Mouse (Mus musculus): ENCODE measurements around the gene Atcay. TPM values are rescaled to one million over a fixed set of nuclear protein-coding genes. Genes with fewer than 3 reads are reported as not detected.
A peak's percentile ranks its signal among the peaks of the same experiment; 100 is the strongest.
"Not testable (repeated sequence)": the region's sequence is repeated elsewhere in the genome, so short reads cannot be mapped to it uniquely, and the experiment has no call there.

The Atcay gene
- total and polyA plus RNA-seq, 3 experiments, result 0.11 TPM; not detected in 2

DNA sequence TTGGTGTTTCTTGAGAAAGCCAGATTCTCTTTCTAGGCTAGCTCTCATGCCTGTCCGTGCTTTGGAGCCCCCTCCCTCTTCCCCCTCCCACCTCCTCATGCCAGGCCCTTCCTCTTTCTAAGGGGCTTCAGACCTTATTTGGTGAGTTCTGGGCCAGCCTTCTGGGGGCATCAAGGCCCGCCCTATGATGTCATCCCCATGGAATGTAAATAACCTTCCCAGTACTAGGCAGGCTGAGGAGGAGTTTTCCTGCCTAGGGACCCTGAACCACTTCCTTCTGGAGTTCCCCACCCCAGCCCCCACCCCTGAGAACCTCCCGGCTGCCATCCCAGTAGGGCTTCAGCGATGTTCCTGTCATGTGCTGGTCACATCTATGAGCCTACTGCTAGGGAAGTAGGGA, 45.9 kb downstream of the Atcay start:
- no peak overlapping the region for H3K4me3 ChIP-seq (ENCODE audit: low read depth, low read length)
- H3K9me3 ChIP-seq (replicated peaks), result no peaks in the 10 kb centered on the region
- no peaks in the 10 kb centered on the region for H3K27me3 ChIP-seq (ENCODE audit: insufficient read depth, low read length)
- TF ChIP-seq POLR2AphosphoS5 (IDR thresholded peaks at IDR 0.05; ENCODE audit: insufficient replicate concordance, low read depth, low read length), result no peak
- TF ChIP-seq CTCF (IDR thresholded peaks at IDR 0.05; ENCODE audit: low read depth, low read length), result no peak
- TF ChIP-seq GATA1 (IDR thresholded peaks at IDR 0.05; ENCODE audit: borderline replicate concordance, low read length), result no peak
- TF ChIP-seq TAL1 (conservative IDR thresholded peaks at IDR 0.05; ENCODE audit: low read depth, low read length), result no peak
- TF ChIP-seq GATA2 (IDR thresholded peaks at IDR 0.05; ENCODE audit: borderline replicate concordance, low read depth, low read length), result no peak
- H3K36me3 ChIP-seq (replicated peaks), result peaks cover 84% of the 10 kb centered on the region
- DNase-seq (ENCODE audit: low spot score) (no peak), ATAC-seq (ENCODE audit: extremely low read depth, insufficient number of reproducible peaks, low FRiP score, poor library complexity, severe bottlenecking) (no peak)
- peaks cover 57% of the 10 kb centered on the region for H3K4me1 ChIP-seq (ENCODE audit: insufficient read depth, low read depth, low read length)

GRCm38 (mm10) chr10:81183805-81184204, 46.8 kb downstream of the Atcay start, which contains the start of gene 4930442H23Rik:
Gene 4930442H23Rik, minus strand, starts transcription at chr10:81183849.
- no peaks in the 10 kb centered on the region for H3K9me3 ChIP-seq (replicated peaks)
- H3K36me3 ChIP-seq (replicated peaks), result peaks cover 86% of the 10 kb centered on the region
- H3K4me1 ChIP-seq (ENCODE audit: insufficient read depth, low read depth, low read length), result peaks cover 64% of the 10 kb centered on the region
- DNase-seq (ENCODE audit: low spot score), result no peak
- peak within 1 kb of the TSS; percentile 78 for H3K4me3 ChIP-seq (ENCODE audit: low read depth, low read length)
- H3K27me3 ChIP-seq (ENCODE audit: insufficient read depth, low read length), result no peaks in the 10 kb centered on the region
- no peak for ATAC-seq (ENCODE audit: extremely low read depth, insufficient number of reproducible peaks, low FRiP score, poor library complexity, severe bottlenecking)
- TF ChIP-seq POLR2AphosphoS5 (IDR thresholded peaks at IDR 0.05; ENCODE audit: insufficient replicate concordance, low read depth, low read length), result peak; percentile 77
- no peak for TF ChIP-seq GATA2 (IDR thresholded peaks at IDR 0.05; ENCODE audit: borderline replicate concordance, low read depth, low read length)
- TF ChIP-seq TAL1 (conservative IDR thresholded peaks at IDR 0.05; ENCODE audit: low read depth, low read length), result no peak

DNA sequence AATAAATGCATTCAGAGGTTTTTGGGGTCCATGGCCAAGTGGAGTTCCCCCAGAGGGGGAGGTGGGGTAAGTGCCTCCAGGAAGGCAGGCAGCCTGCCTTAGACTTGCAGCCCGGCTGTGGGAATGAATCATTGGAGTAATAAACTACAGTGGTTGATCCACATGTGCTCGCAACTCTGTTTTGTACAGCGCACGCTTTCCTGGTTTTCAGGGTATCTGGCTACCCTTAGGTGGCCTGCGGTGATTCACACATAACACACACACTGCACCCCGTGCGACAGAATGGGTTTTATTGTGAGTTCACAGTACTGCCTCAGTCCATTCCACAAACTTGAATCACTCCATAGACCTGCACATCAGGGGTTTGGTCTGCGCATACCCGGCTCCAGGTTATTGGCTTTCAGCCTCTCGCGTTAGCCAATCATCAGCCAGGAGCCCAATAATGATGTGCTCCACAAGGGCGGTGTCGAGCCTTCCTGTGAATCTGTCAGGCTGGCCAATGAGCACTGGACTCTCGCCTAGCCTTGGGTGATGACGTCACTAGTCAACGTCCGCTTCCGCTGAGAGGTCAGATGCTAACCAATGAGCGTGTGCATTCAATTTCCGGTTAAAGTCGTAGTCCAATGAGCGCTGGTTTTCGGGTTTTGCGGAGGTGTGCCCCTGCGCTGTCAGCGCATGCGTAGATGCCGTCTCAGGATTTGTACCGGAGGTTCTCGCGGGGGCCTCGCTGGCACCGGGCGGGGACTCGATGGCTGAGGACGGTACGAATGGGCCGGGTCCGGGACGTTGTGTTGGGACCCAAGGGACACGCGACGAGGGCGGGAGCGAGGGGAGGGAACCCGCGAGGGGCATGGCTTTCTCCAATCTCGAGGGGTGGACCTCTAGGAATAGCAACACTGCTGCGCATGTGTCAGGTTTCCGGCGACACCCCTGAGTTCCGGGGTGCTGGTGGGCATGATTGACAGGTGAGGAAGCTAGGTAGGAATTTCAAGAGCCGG, 48.0 kb downstream of the Atcay start, which contains the start of gene Dapk3:
Gene Dapk3, plus strand, starts transcription at position 670 of the 998 bp plus-strand sequence.
- Histone ChIP-seq H3K36me3 (replicated peaks) (peaks cover 88% of the 10 kb centered on the region), H3K27me3 (ENCODE audit: insufficient read depth, low read length) (no peaks in the 10 kb centered on the region), H3K4me1 (ENCODE audit: insufficient read depth, low read depth, low read length) (peaks cover 76% of the 10 kb centered on the region), H3K4me3 (ENCODE audit: low read depth, low read length) (peak within 1 kb of the TSS; percentile 78), H3K9me3 (replicated peaks) (no peaks in the 10 kb centered on the region)
- ATAC-seq (ENCODE audit: extremely low read depth, insufficient number of reproducible peaks, low FRiP score, poor library complexity, severe bottlenecking) (peak; percentile 93), DNase-seq (ENCODE audit: low spot score) (peak; percentile 96)
- TF ChIP-seq POLR2AphosphoS5 (IDR thresholded peaks at IDR 0.05; ENCODE audit: insufficient replicate concordance, low read depth, low read length), result peak; percentile 97
- TF ChIP-seq GATA1 (IDR thresholded peaks at IDR 0.05; ENCODE audit: borderline replicate concordance, low read length), result no peak
- no peak for TF ChIP-seq TAL1 (conservative IDR thresholded peaks at IDR 0.05; ENCODE audit: low read depth, low read length)
- TF ChIP-seq CTCF (IDR thresholded peaks at IDR 0.05; ENCODE audit: low read depth, low read length), result no peak

GRCm38 (mm10) chr10:81181860-81182259, 48.8 kb downstream of the Atcay start:
- H3K4me3 ChIP-seq (ENCODE audit: low read depth, low read length); ATAC-seq (ENCODE audit: extremely low read depth, insufficient number of reproducible peaks, low FRiP score, poor library complexity, severe bottlenecking); H3K9me3 ChIP-seq (replicated peaks); H3K27me3 ChIP-seq (ENCODE audit: insufficient read depth, low read length); DNase-seq (ENCODE audit: low spot score): not testable (repeated sequence)
- H3K4me1 ChIP-seq (ENCODE audit: insufficient read depth, low read depth, low read length), result peaks cover 71% of the 10 kb centered on the region
- peaks cover 88% of the 10 kb centered on the region for H3K36me3 ChIP-seq (replicated peaks)

DNA sequence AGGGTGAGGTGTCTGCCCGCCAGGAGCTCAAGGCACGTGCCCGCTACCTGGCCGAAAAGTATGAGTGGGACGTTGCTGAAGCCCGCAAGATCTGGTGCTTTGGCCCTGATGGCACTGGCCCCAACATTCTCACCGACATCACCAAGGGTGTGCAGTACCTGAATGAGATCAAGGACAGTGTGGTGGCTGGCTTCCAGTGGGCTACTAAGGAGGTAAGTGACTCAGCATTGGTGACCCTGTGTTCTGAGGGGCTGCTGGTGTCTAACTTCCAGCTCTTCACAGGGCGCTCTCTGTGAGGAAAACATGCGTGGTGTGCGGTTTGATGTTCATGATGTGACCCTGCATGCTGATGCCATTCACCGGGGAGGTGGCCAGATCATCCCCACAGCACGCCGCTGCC, 49.7 kb downstream of the Atcay start:
- peaks cover 83% of the 10 kb centered on the region for H3K36me3 ChIP-seq (replicated peaks)
- peak overlapping the region; percentile 60; the same call in 1 of the 2 replicates for H3K4me3 ChIP-seq (ENCODE audit: low read depth, low read length)
- H3K27me3 ChIP-seq (ENCODE audit: insufficient read depth, low read length), result no peaks in the 10 kb centered on the region
- peaks cover 71% of the 10 kb centered on the region for H3K4me1 ChIP-seq (ENCODE audit: insufficient read depth, low read depth, low read length)
- no peaks in the 10 kb centered on the region for H3K9me3 ChIP-seq (replicated peaks)
- no peak for ATAC-seq (ENCODE audit: extremely low read depth, insufficient number of reproducible peaks, low FRiP score, poor library complexity, severe bottlenecking)
- no peak for TF ChIP-seq GATA1 (IDR thresholded peaks at IDR 0.05; ENCODE audit: borderline replicate concordance, low read length)
- no peak for TF ChIP-seq CTCF (IDR thresholded peaks at IDR 0.05; ENCODE audit: low read depth, low read length)
- TF ChIP-seq GATA2 (IDR thresholded peaks at IDR 0.05; ENCODE audit: borderline replicate concordance, low read depth, low read length), result no peak
- no peak for TF ChIP-seq TAL1 (conservative IDR thresholded peaks at IDR 0.05; ENCODE audit: low read depth, low read length)
- no peak for TF ChIP-seq POLR2AphosphoS5 (IDR thresholded peaks at IDR 0.05; ENCODE audit: insufficient replicate concordance, low read depth, low read length)
- no peak for DNase-seq (ENCODE audit: low spot score)

DNA sequence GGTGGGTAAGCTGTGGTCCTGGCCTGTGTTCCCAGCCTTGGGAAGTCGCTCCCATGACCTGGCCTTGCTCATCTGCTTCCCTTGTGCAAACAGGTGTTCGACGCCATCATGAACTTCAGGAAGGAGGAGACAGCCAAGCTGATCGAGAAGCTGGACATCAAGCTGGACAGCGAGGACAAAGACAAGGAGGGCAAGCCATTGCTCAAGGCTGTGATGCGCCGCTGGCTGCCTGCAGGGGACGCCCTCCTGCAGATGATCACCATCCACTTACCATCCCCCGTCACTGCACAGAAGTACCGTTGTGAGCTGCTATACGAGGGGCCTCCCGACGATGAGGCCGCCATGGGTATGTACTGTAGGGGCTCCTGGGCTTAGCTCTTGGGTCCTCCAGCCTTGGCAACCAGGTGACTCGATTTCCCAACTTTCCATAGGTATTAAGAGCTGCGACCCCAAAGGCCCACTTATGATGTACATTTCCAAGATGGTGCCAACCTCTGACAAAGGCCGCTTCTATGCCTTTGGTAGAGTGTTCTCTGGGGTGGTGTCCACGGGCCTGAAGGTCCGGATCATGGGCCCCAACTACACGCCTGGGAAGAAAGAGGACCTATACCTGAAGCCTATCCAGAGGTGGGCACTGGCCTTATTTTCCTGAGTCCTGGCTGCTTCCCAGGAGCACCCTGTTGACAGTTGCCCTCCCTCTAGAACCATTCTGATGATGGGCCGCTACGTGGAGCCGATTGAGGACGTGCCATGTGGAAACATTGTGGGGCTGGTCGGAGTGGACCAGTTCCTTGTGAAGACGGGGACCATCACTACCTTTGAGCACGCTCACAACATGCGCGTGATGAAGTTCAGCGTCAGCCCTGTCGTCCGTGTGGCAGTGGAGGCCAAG, 50.9 kb downstream of the Atcay start:
- ATAC-seq (ENCODE audit: extremely low read depth, insufficient number of reproducible peaks, low FRiP score, poor library complexity, severe bottlenecking) (no peak), DNase-seq (ENCODE audit: low spot score) (no peak)
- TF ChIP-seq POLR2AphosphoS5 (IDR thresholded peaks at IDR 0.05; ENCODE audit: insufficient replicate concordance, low read depth, low read length) (no peak; the same call in 1 of the 2 replicates), GATA1 (IDR thresholded peaks at IDR 0.05; ENCODE audit: borderline replicate concordance, low read length) (no peak), GATA2 (IDR thresholded peaks at IDR 0.05; ENCODE audit: borderline replicate concordance, low read depth, low read length) (no peak), TAL1 (conservative IDR thresholded peaks at IDR 0.05; ENCODE audit: low read depth, low read length) (no peak), CTCF (IDR thresholded peaks at IDR 0.05; ENCODE audit: low read depth, low read length) (peak; percentile 56; the same call in 1 of the 2 replicates)
- no peaks in the 10 kb centered on the region for H3K9me3 ChIP-seq (replicated peaks)
- peak overlapping the region; percentile 84 for H3K4me3 ChIP-seq (ENCODE audit: low read depth, low read length)
- no peaks in the 10 kb centered on the region for H3K27me3 ChIP-seq (ENCODE audit: insufficient read depth, low read length)
- H3K4me1 ChIP-seq (ENCODE audit: insufficient read depth, low read depth, low read length), result peaks cover 77% of the 10 kb centered on the region
- H3K36me3 ChIP-seq (replicated peaks), result peaks cover 71% of the 10 kb centered on the region

Measured in G1E (cell line).